In genomic region chr11:78079961-78080921, GRCm38 (mm10) we compare ENCODE assay signal across 8 mouse cellular contexts. TPM values are rescaled to one million over a fixed set of nuclear protein-coding genes. Genes with fewer than 3 reads are reported as not detected.
DNase-seq lines count a peak whose midpoint lies in the region; ATAC-seq and TF ChIP-seq lines count a peak whose summit lies in the region.

TSS of gene Eral1 (minus strand) at chr11:78080383.

- ATAC-seq in Patski: peak; percentile 54
- ATAC-seq in hindbrain, embryonic 14.5 days (ENCODE audit: low FRiP score): peak; percentile 93

- H3K4me3 ChIP-seq in hindbrain, embryonic 14.5 days (replicated peaks; ENCODE audit: low read length): peak within 1 kb of the TSS; percentile 67

- CTCF ChIA-PET in Patski (lab: Charles Lee): interaction anchor here (0.7 to 3.0 kb wide), 5 partner anchors 10 to 64 kb away, joined by 3 to 8 read pairs (median 4); no protein-coding TSS in a partner anchor

- H3K27ac ChIP-seq in hindbrain, embryonic 14.5 days: peak within 1 kb of the TSS; percentile 85

- WGBS in hindbrain, embryonic 14.5 days: 1% methylated on average over 42 of the region's 42 CpGs

- DNase-seq in Patski (ENCODE audit: low read depth, low spot score): no peak
- peak; percentile 90 to 91 for DNase-seq in cerebellum, postnatal 25 days
- peak; percentile 69 to 74 for DNase-seq in frontal cortex, postnatal 25 days (ENCODE audit: low spot score in 2 of 2)
- DNase-seq in hindbrain, embryonic 14.5 days (ENCODE audit: low spot score): peak; percentile 93
- DNase-seq in layer of hippocampus, postnatal 36 days: peak; percentile 85 to 88
- DNase-seq in lung, postnatal 36 days: peak; percentile 87
- peak; percentile 80 for DNase-seq in retina, postnatal 7 days (ENCODE audit: low read depth, low spot score)
- peak; percentile 66 for DNase-seq in urinary bladder, adult 2 months (ENCODE audit: low spot score)

- H3K9me3 ChIP-seq in hindbrain, embryonic 14.5 days (ENCODE audit: control insufficient read depth, low read length): no peaks in the 10 kb centered on the region

- H3K4me2 ChIP-seq in hindbrain, embryonic 14.5 days (replicated peaks): peak within 1 kb of the TSS; percentile 71

- in situ Hi-C loops in Patski (cut with MboI; ENCODE audit: low pct_unique_long_range_greater_than_20kb): no loop called here

- peaks cover 23% of the 10 kb centered on the region for H3K36me3 ChIP-seq in hindbrain, embryonic 14.5 days (replicated peaks; ENCODE audit: control insufficient read depth, insufficient read depth)

- peaks cover 5% of the 10 kb centered on the region for H3K27me3 ChIP-seq in Patski
- H3K27me3 ChIP-seq in hindbrain, embryonic 14.5 days (ENCODE audit: control insufficient read depth, insufficient read depth, low read length): 0 out of 2 replicates have a peak, but pooled peaks cover 3% of the 10 kb centered on the region

- POLR2A ChIA-PET in Patski (lab: Charles Lee): interaction anchor here (0.9 to 1.7 kb wide), 3 partner anchors 15 to 24 kb away, joined by 3 to 5 read pairs (median 4); partner anchors contain the start of gene Fam222b

- H3K4me1 ChIP-seq in hindbrain, embryonic 14.5 days (replicated peaks; ENCODE audit: control insufficient read depth, insufficient read depth, low read length): peaks cover 4% of the 10 kb centered on the region

- no peak for TF ChIP-seq CTCF in Patski (IDR thresholded peaks at IDR 0.05)

- H3K9ac ChIP-seq in hindbrain, embryonic 14.5 days: peak within 1 kb of the TSS; percentile 74

RNA-seq across cellular contexts. Expression of gene Eral1, which starts in this region (rescaled TPM):
- polyA plus RNA-seq in Patski (2021): 22.1 TPM
- polyA plus RNA-seq in hindbrain, embryonic 14.5 days (2014; fragmentation: Nextera tagmentation; extraction: Ambion mirVana): 30.3 and 32.6 TPM in 2 replicates
- total RNA-seq in layer of hippocampus, postnatal 36 days (2021): 10 to 100 TPM; 19.8 to 21.2 TPM
- polyA plus RNA-seq in urinary bladder, adult 2 months (2012; rRNA removed): 23.0 and 28.0 TPM in 2 replicates
